Mouse (Mus musculus) spleen, adult 2 months (tissue): Measurements from ENCODE around the gene Htr3a.

ENCODE experiments used
- CTCF ChIP-seq: fragments of 200-500 bp; IDR thresholded peaks from 2 replicates; pipeline ENCODE4 v1.5.1; 2011; ENCODE audit warnings: mild to moderate bottlenecking, inconsistent platforms; ENCODE audit not compliant: insufficient read depth, insufficient read length, insufficient replicate concordance; ENCODE audit errors: extremely low read depth
- POLR2A ChIP-seq: fragments of 200-500 bp; IDR thresholded peaks from 2 replicates; pipeline ENCODE4 v1.6.1; 2011; ENCODE audit warnings: low read depth, low read length, inconsistent platforms

GRCm38 (mm10) chr9:48849531-48849930 is 61.4 kb downstream of the Htr3a start:
- TF ChIP-seq POLR2A: no peak
- no peak for TF ChIP-seq CTCF
